Mouse (Mus musculus) kidney, embryonic 14.5 days (tissue): ENCODE measurements around the gene Pdpk1. TPM values are rescaled to one million over a fixed set of nuclear protein-coding genes. Genes with fewer than 3 reads are reported as not detected.
"Not testable (repeated sequence)": the region's sequence is repeated elsewhere in the genome, so short reads cannot be mapped to it uniquely, and the experiment has no call there.

ENCODE experiments used
- ATAC-seq: fragments of 200-750 bp; cut with Nextera tagmentation; 2 replicates; pipeline ENCODE4 v1.8.0; 2017; ENCODE audit warnings: moderate number of reproducible peaks, mild to moderate bottlenecking, moderate TSS enrichment, moderate library complexity; ENCODE audit not compliant: low FRiP score, low TSS enrichment
- H3K27ac ChIP-seq: fragments of 300-500 bp; sonication (generic); 2 replicates; pipeline ENCODE4 v1.5.1; 2014; ENCODE audit warnings: low read depth, mild to moderate bottlenecking, low read length, moderate library complexity, mixed read lengths
- H3K27me3 ChIP-seq: fragments of 300-500 bp; sonication (generic); 2 replicates; pipeline ENCODE4 v1.6.1; 2014; ENCODE audit warnings: mild to moderate bottlenecking, low read length; ENCODE audit not compliant: control insufficient read depth, insufficient read depth
- H3K36me3 ChIP-seq: fragments of 300-500 bp; sonication (generic); 2 replicates; pipeline ENCODE4 v1.6.1; 2014; ENCODE audit warnings: low read length, mixed read lengths; ENCODE audit not compliant: control insufficient read depth, insufficient read depth
- H3K4me1 ChIP-seq: fragments of 300-500 bp; sonication (generic); 2 replicates; pipeline ENCODE4 v1.6.1; 2014; ENCODE audit warnings: low read length, mixed read lengths; ENCODE audit not compliant: control insufficient read depth, insufficient read depth
- H3K4me2 ChIP-seq: fragments of 300-500 bp; sonication (generic); replicated peaks from 2 replicates; pipeline ENCODE4 v1.6.1; 2014; ENCODE audit warnings: low read depth, mild to moderate bottlenecking, low read length
- H3K4me3 ChIP-seq: fragments of 300-500 bp; sonication (generic); 2 replicates; pipeline ENCODE4 v1.5.1; 2014; ENCODE audit warnings: mild to moderate bottlenecking, low read length
- H3K9ac ChIP-seq: fragments of 300-500 bp; sonication (generic); 2 replicates; pipeline ENCODE4 v1.6.1; 2014; ENCODE audit warnings: low read depth, mild to moderate bottlenecking, low read length, moderate library complexity
- H3K9me3 ChIP-seq: fragments of 300-500 bp; sonication (generic); 2 replicates; pipeline ENCODE4 v1.6.1; 2016; ENCODE audit warnings: low read length; ENCODE audit not compliant: control insufficient read depth
- WGBS: fragments of 180-500 bp; shearing (Covaris S2); extraction: QIAGEN DNeasy Blood & Tissue Kit; methylation state at CpG from one replicate; pipeline ENCODE4 v1.1.7; 2014; 5-methylcytosine and 5-hydroxymethylcytosine counted together
- polyA plus RNA-seq: library from polyadenylated mRNA; unstranded; fragments of >200 nt; fragmentation: Nextera tagmentation; extraction: Ambion mirVana; gene quantifications from 2 replicates; pipeline ENCODE4 v1.2.1, GENCODE M21; 2014

Pdpk1 gene
- polyA plus RNA-seq, 1 experiment from 2014 or later: 44.0 TPM

- Histone ChIP-seq H3K27me3 (no peaks in the 10 kb centered on the region), H3K9ac (no peak overlapping the region), H3K27ac (no peak overlapping the region), H3K9me3 (no peaks in the 10 kb centered on the region), H3K4me1 (0 out of 2 replicates have a peak, but pooled peaks cover 3% of the 10 kb centered on the region), H3K4me3 (no peak overlapping the region), H3K36me3 (no peaks in the 10 kb centered on the region), H3K4me2 (no peak overlapping the region)
- WGBS: 83% methylated on average over 3 of the region's 3 CpGs
- no peak for ATAC-seq
These were observed 31.3 kb downstream of the Pdpk1 start for GRCm38 (mm10) chr17:24119446-24119845.

DNA sequence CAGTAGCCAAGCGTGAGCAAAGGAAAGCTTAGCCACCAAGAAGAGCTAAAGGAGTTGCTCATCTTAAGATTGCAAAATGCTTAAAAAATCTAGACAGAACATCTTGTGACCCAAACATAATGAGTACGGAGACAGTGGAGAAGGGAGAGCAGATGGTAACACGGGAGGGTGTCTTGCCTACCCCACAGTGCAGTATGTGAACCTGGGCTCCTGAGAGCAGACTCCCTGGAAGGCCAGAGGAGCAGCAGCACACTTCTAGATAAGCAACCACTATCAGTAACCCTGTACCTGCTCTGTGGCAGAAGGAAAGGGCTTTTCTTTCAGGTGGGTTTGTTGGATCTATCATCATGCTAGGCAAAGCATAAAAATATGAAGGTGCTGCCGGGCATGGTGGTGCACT is 37.7 kb downstream of the Pdpk1 start:
- H3K4me2 ChIP-seq: no peak overlapping the region
- WGBS: 89% methylated on average over 4 of the region's 4 CpGs
- no peak overlapping the region for H3K4me3 ChIP-seq
- H3K4me1 ChIP-seq: 0 out of 2 replicates have a peak, but pooled peaks cover 3% of the 10 kb centered on the region
- H3K27me3 ChIP-seq: no peaks in the 10 kb centered on the region
- no peak overlapping the region for H3K9ac ChIP-seq
- ATAC-seq: no peak
- no peaks in the 10 kb centered on the region for H3K9me3 ChIP-seq
- H3K36me3 ChIP-seq: peaks cover 21% of the 10 kb centered on the region; the same call in 1 of the 2 replicates
- H3K27ac ChIP-seq: no peak overlapping the region

DNA sequence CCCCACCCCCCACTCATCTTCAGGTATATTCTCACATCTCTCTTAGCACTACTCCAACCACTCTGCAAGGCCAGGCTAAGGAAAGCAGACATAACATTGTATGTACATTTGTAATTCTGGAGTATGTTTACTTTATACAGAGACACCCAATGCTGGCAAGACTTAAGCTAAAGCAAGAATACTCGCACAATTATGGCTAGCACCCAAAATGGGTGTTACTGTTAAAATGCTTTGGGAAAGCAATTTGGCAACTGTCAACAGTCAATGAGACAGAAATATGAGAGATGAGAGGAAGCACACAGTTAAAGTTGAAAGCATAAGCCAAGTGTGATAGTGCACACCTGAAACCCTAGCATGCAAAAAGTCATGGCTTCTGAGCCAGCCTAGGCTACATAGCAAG is 39.5 kb downstream of the Pdpk1 start:
- Histone ChIP-seq H3K4me1 (no peaks in the 10 kb centered on the region), H3K9me3 (no peaks in the 10 kb centered on the region), H3K36me3 (peaks cover 30% of the 10 kb centered on the region), H3K9ac (no peak overlapping the region), H3K4me3 (no peak overlapping the region), H3K27ac (no peak overlapping the region), H3K27me3 (no peaks in the 10 kb centered on the region), H3K4me2 (no peak overlapping the region)
- WGBS: 100% methylated on average over 1 of the region's 1 CpGs
- no peak for ATAC-seq

- ATAC-seq: no peak
- H3K36me3 ChIP-seq: peaks cover 48% of the 10 kb centered on the region
- 94% methylated on average over 1 of the region's 1 CpGs for WGBS
These were observed 41.8 kb downstream of the Pdpk1 start for GRCm38 (mm10) chr17:24108896-24109295.

GRCm38 (mm10) chr17:24105111-24105510 is 45.6 kb downstream of the Pdpk1 start:
- Histone ChIP-seq H3K27ac (no peak overlapping the region), H3K9ac (no peak overlapping the region), H3K36me3 (peaks cover 68% of the 10 kb centered on the region), H3K4me1 (no peaks in the 10 kb centered on the region), H3K27me3 (no peaks in the 10 kb centered on the region), H3K9me3 (no peaks in the 10 kb centered on the region), H3K4me3 (no peak overlapping the region), H3K4me2 (no peak overlapping the region)
- WGBS: 91% methylated on average over 2 of the region's 2 CpGs
- ATAC-seq: no peak

More at GRCm38 (mm10) chr17:24108896-24109295, 41.8 kb downstream of the Pdpk1 start:
- Histone ChIP-seq H3K9ac (no peak overlapping the region), H3K4me2 (no peak overlapping the region), H3K27me3 (no peaks in the 10 kb centered on the region), H3K9me3 (no peaks in the 10 kb centered on the region), H3K4me3 (no peak overlapping the region), H3K27ac (no peak overlapping the region), H3K4me1 (no peaks in the 10 kb centered on the region)

- 93% methylated on average over 4 of the region's 4 CpGs for WGBS
- Histone ChIP-seq H3K27ac (no peak overlapping the region), H3K27me3 (no peaks in the 10 kb centered on the region), H3K9ac (no peak overlapping the region), H3K9me3 (no peaks in the 10 kb centered on the region), H3K4me2 (no peak overlapping the region), H3K4me3 (no peak overlapping the region), H3K4me1 (no peaks in the 10 kb centered on the region), H3K36me3 (peaks cover 55% of the 10 kb centered on the region)
- ATAC-seq: no peak
These were observed 52.4 kb downstream of the Pdpk1 start for GRCm38 (mm10) chr17:24098354-24098753.

GRCm38 (mm10) chr17:24090575-24090974 is 60.1 kb downstream of the Pdpk1 start:
- Histone ChIP-seq H3K36me3 (peaks cover 52% of the 10 kb centered on the region), H3K9ac (no peak overlapping the region), H3K4me1 (no peaks in the 10 kb centered on the region), H3K4me2 (no peak overlapping the region), H3K27me3 (no peaks in the 10 kb centered on the region), H3K9me3 (no peaks in the 10 kb centered on the region), H3K4me3 (no peak overlapping the region), H3K27ac (no peak overlapping the region)
- ATAC-seq: no peak
- 95% methylated on average over 1 of the region's 1 CpGs for WGBS

GRCm38 (mm10) chr17:24086399-24086798 is 64.3 kb downstream of the Pdpk1 start:
- H3K4me2 ChIP-seq, H3K9me3 ChIP-seq, H3K27me3 ChIP-seq, H3K9ac ChIP-seq, H3K27ac ChIP-seq, ATAC-seq, H3K4me3 ChIP-seq, H3K4me1 ChIP-seq: not testable (repeated sequence)
- H3K36me3 ChIP-seq: peaks cover 47% of the 10 kb centered on the region
- WGBS: 92% methylated on average over 4 of the region's 4 CpGs

GRCm38 (mm10) chr17:24084593-24084992 is 66.1 kb downstream of the Pdpk1 start:
- Histone ChIP-seq H3K4me1 (no peaks in the 10 kb centered on the region), H3K9me3 (no peaks in the 10 kb centered on the region), H3K9ac (no peak overlapping the region), H3K27me3 (no peaks in the 10 kb centered on the region), H3K36me3 (peaks cover 41% of the 10 kb centered on the region), H3K4me3 (no peak overlapping the region), H3K27ac (no peak overlapping the region), H3K4me2 (no peak overlapping the region)
- ATAC-seq: no peak
- 68% methylated on average over 1 of the region's 1 CpGs for WGBS
